Mouse (Mus musculus): Measurements from ENCODE around the gene Rbpj.

DNA sequence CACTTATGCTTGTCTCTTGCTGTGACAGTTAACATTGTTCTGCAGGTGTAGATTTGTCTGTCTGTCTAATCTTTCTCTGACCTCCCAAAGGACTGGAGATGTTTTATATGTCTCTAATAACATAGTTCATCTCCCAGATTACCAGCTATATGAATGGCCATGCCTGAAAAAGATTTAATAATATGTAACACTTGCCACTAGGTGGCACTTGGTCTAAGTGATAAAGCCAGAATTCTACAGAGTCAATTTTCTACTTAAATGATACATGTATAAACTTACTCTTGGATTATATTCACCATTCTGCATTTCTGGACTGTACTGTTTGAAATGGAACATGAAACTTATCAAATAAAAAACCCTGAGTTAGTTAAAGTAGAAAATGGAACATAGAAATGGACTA is 132.6 kb downstream of the Rbpj start:
- TF ChIP-seq GATA1 (IDR thresholded peaks at IDR 0.05; ENCODE audit: borderline replicate concordance, low read length) = no peak
- no peak for TF ChIP-seq FLI1 (IDR thresholded peaks at IDR 0.05; ENCODE audit: low read length)

Measured in megakaryocyte, embryonic 14.5 days (primary cell).